Mouse (Mus musculus) central nervous system, embryonic 11.5 days (tissue): ENCODE results near the gene Sectm1a. TPM values are rescaled to one million over a fixed set of nuclear protein-coding genes. Genes with fewer than 3 reads are reported as not detected.

Experiments used
- polyA plus RNA-seq: library from polyadenylated mRNA; depleted of rRNA; stranded (reverse); fragments of >200 nt; gene quantifications from 2 replicates; pipeline ENCODE4 v1.2.3, GENCODE M21; 2012; rRNA removed

The Sectm1a gene
- 0.05 TPM in 1 of 2 replicates, not detected in the other for polyA plus RNA-seq

DNA sequence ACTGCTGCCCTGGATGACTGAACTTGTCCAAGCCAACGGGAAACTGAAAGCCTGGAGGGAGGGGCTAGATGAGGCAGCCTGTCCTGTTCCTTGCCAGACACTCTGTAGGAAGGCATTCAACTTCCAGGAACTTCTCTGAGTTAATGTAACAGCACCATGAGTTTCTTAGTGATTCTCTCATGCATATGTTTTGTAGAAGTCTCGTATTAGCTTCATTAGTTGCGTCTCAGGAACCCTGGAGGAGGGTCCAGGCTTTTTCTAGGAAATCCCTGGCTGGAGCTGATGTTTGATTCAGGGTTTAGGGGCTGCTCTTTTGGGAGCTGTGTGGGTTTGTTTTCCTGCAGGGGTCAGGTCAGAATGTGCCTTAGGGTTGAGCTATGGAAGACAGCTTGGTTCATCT is at the start of gene Sectm1a:
Gene Sectm1a, minus strand, starts transcription at position 101 of the 400 bp plus-strand sequence.

DNA sequence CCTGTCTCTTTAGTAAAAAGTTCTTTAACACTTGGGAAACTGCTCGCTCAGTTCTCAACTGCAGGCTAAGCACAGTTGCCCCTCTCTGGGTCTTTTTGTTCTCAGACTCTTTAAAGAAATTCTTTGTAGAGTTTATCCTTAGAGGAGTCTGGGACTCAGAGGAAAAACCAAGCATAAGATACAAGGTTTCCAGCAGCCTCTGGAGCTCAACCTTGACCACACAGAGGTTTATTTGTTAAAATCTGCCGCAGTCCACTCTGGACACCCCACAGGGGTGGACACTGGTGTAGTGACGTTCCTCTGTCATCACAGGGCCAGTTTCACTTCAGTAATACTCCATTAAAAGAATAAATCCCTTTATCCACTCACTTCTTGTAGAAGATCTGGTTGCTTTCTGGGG is 37.6 kb upstream of the Sectm1a start, which contains the start of gene Tex19.2:
Gene Tex19.2, minus strand, starts transcription at position 101 of the 400 bp plus-strand sequence.

DNA sequence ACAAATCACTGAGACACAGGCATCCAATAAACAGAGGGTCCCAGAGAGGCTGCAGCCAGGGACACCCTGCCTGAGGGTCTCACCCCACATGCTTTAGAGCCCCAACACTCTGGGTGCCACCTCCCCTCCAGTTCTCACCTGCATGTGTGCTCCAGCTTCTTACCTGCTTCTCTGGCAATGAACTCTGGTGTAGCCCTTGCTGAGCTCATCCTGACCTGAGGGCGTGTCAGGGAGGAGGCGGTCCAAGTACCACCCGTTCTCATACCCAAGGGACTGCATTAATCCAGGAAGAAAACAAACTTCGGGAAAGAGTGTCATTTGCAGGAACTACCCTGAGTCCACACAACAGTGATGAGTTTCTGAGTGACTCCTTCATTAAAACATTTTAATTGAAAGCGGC is 17.6 kb downstream of the Sectm1a start, which contains the start of gene Sectm1b:
Gene Sectm1b, minus strand, starts transcription at position 191 of the 400 bp plus-strand sequence.

DNA sequence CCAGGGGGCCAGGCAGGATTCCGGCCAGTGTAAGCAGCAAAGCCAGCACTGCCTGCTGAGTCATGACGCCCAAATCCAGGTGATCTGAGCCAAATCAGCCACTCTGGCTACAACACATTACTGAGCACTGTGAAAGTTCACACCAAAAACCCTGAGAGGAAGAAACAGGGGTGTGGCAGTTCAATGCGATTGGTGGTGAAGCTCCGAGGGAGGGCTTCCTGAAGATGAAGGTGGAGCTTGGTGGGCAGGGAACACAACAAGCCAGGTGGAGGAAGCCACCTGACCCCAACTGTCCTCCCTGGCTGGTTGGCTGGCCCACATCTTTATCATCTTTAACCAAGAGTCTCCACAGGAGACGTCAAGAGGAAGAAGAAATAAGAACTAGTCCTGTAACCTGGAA is 41.7 kb downstream of the Sectm1a start, which contains the start of gene Cd7:
Gene Cd7, minus strand, starts transcription at position 117 of the 400 bp plus-strand sequence.

Other genes starting within 250 kb of the Sectm1a start
- gene Ccdc57, start 148.3 kb downstream of the Sectm1a start, polyA plus RNA-seq: 6.2 and 6.9 TPM in 2 replicates
- 41.4 and 41.9 TPM in 2 replicates for gene Slc16a3, start 132.7 kb downstream of the Sectm1a start, polyA plus RNA-seq
- gene Csnk1d, start 89.9 kb downstream of the Sectm1a start, polyA plus RNA-seq: 140 and 150 TPM in 2 replicates
- gene Cd7, start 41.8 kb downstream of the Sectm1a start, polyA plus RNA-seq: 0.10 TPM in 1 of 2 replicates, not detected in the other
- gene Sectm1b, start 17.7 kb downstream of the Sectm1a start, polyA plus RNA-seq: 0.06 TPM in 1 of 2 replicates, not detected in the other
- gene Tex19.2, start 37.5 kb upstream of the Sectm1a start, polyA plus RNA-seq: 0.06 TPM in 1 of 2 replicates, not detected in the other
- 0.02 and 0.15 TPM in 2 replicates for gene Tex19.1, start 64.9 kb upstream of the Sectm1a start, polyA plus RNA-seq
- 0.48 TPM in 1 of 2 replicates, not detected in the other for gene Uts2r, start 79.1 kb upstream of the Sectm1a start, polyA plus RNA-seq
- 22.6 and 32.5 TPM in 2 replicates for gene Hexdc, start 123.2 kb upstream of the Sectm1a start, polyA plus RNA-seq
- gene Ogfod3, start 123.5 kb upstream of the Sectm1a start, polyA plus RNA-seq: 9.9 and 10.5 TPM in 2 replicates
- gene Cybc1, start 148.1 kb upstream of the Sectm1a start, polyA plus RNA-seq: 31.4 and 43.7 TPM in 2 replicates
- 42.2 and 53.9 TPM in 2 replicates for gene Narf, start 156.0 kb upstream of the Sectm1a start, polyA plus RNA-seq
- 32.7 and 53.7 TPM in 2 replicates for gene Foxk2, start 178.8 kb upstream of the Sectm1a start, polyA plus RNA-seq